Mouse (Mus musculus): ENCODE data around the gene Usp2.

Usp2 gene

DNA sequence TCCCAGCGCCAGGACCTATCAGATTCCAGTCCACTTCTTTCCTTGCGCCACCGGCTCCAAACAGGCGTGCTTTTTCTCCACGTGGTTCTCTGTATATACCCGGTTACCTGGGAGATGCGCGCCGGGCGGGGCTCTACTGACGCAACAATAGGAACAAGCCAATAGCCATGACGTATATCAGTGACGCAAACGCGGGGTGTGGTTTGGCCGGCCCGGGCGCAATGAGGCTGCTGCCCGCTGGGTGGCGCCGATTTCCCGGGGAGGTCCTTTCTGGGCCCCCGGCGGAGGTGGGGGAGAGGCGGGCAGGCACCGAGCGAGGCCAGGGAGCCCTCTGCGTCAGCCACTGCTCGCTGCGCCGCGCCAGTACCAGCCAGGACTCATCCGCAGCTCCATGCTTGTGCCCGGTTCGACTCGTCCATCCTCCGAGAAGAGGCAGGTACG lies at the start of gene Usp2:
TSS of gene Usp2 (plus strand) at position 237 of the 441 bp plus-strand sequence.
- DNase-seq (ENCODE audit: low spot score), result peak; percentile 98

DNA sequence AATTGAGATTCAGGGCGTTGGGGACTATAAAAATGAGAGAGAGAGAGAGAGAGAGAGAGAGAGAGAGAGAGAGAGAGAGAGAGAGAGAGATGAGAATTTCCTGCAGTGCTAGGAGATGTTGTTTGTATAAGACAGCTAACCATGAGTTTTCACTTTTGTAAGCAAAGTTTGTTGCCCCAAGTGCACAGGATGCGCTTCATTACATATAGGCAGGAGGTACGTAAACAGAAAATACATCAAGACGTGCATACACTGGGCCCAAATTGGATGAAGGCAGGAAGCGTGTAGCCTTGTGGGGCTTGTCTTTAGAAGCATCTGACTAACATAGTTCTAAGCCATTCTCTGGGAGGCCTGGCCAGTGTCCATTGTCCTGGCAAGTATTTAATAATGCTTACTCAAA lies 49.0 kb upstream of the Usp2 start:
- no peak for DNase-seq (ENCODE audit: low spot score)

DNA sequence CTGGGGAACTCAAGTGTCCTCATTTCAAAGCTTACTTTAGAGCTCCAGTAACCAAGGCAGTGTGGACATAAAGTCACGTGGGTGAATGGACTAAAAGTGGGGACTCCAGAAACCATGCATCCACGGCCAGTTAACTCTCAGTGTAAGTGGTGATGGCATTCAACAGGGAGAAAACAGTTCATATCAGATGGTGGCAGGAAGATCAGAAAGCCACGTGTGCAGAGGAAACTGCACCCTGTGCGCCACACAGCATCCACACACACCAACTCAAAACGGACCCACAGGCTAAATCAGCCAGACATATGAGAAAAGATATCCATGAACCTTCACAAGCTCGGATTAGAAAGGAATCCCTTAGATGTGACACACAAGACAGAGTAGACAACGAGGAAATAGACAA lies 46.8 kb upstream of the Usp2 start:
- DNase-seq (ENCODE audit: low spot score), result no peak

DNA sequence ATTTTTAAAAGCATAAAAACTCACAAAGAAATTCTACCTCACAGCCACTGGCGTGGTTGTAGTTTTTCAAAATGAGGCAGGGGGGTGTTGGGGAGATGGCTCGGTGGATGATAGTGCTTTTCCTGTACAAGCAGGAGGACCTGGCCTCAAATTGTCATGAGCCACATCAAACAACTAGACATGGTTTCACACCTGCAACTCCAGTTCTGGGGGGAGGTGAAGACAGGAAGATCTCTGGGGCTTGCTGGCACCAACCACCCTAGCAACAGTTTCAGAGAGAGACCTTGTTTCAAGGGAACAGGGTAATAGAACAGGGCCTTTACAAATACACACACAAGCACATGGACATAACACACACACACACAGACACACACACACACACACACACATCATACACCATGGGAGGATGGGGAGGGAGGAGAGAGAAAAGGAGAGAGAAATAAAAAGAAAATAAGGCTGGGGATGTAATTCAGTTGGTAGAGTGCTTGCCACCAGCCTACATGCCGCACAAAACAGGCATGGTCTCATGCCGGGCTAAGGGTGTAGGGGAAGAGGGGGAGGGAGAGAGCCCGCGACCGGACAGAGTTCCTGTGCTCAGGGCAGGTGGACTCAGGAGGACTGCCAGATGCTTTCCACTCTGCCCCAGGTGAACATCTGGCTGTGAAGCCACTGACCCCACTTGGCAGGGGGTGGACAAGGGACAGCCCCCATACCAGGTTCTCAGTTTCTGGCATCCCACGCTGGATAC lies 44.5 kb upstream of the Usp2 start:
- DNase-seq (ENCODE audit: low spot score), result no peak

DNA sequence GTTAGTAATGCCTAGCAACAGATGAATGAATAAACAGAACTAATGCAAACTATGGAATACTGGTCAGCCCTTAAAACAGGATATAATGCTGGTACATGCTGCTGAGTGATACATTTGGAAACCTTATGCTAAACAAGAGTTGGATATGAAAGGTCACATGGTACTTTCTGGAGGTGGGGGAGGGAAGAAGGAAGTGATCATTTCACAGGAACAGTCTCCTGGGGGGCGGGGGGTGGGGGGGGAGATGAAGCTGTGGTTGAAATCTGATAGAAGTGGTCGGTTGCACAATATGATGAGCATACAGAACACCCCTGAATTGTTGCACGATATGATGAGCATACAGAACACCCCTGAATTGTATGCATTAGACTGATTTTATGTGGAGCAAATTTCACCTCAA lies 42.7 kb upstream of the Usp2 start:
- no peak for DNase-seq (ENCODE audit: low spot score)

DNA sequence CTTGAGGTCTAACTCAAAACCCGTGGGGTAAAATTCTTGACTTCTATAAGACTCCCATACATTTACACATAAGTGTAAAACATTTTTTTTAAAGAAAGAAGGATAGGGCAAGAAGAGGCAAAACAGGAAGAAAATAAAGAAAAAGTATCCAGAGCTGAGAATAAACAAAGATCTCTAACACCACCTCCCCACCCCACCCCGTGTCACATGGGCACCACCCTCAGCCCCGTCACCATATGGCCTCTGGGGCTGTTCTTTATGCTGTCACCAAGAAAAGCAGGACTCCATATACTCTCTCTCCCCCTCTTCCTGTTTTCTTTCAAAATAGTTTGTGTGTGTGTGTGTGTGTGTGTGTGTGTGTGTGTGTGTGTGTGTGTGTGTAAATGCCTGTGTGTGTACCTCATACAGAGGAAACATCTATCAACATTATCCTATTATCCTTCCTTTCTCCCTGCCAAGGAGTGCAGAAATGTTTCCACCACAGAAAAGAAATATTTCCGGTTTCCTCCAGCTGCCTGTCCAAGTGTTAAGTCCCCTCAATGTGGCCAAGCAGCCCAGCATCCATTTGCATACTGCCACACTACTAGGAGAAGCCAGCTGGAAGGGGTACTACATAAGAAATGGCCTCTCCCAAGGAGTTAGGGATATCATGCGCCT lies 37.1 kb upstream of the Usp2 start:
- DNase-seq (ENCODE audit: low spot score), result no peak

DNA sequence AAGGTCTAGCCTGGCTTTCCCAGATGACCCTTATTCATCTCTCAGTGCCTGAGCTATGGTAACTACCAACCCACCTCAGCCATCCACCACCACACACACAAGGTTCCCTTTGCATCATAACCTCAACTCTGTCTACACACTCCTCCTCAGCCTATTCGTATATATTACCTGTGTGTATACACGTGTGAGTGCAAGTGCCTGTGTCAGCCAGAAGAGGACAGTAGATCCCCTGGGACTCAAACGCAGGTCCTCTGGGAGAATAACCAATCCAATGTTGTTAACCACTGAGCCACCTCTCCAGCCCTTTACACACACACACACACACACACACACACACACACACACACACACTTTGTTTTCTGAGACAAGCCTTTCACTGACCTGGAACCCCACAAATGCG lies 36.2 kb upstream of the Usp2 start:
- DNase-seq (ENCODE audit: low spot score), result no peak

DNA sequence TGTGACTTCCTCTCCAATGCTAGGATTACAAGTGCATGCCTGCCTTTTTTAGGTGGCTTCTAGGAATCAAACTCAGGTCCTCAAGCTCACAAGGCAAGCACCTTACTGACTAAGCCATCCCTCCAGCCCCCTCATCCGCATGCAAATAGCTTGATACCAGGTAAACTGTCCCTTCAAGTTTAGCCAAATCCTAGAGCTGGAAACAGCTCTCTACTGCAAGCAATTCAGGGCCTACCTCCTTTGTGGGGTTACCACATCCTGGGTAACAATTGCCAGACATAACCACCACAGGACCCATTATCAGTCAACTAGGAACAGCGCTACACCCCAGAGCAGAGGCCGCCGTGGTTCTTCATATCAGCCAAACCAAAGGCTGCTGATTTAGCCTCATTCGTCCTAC lies 35.7 kb upstream of the Usp2 start:
- no peak for DNase-seq (ENCODE audit: low spot score)

DNA sequence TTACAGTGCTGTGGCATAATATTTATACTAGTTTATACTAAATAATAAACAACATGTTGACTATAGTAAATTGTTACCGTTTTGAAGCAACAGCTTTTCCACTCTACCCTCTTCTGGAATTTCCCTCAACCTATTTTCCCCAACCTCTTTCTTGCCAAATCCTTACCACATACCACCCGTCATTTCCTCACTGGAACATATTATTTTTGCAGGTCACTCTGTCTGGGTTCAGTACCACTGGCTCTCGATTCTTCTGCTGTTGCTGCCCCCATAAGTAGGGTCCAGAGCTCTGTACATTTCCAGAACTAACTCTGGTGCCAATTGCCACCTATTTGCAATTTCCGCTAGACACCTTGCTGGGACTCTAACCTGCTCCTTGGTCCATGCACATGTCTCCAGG lies 34.9 kb upstream of the Usp2 start:
- DNase-seq (ENCODE audit: low spot score), result no peak

DNA sequence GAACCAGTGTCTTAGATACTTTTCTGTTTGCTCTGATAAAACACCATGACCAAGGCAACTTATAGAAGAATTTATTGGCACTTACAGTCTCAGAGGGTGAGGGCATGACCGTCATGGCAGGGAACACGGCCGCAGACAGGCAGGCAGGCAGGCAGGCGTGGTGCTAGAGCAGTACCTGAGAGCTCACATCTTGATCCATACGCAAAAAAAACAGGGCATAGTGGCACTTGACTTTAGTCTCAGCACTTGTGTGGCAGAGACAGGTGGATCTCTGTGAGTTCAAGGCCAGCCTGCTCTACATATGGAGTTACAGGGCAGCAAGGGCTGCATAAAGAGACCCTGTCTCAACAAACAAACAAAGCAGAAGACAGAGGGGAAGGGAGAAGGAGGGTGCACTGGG lies 33.5 kb upstream of the Usp2 start:
- DNase-seq (ENCODE audit: low spot score), result no peak

DNA sequence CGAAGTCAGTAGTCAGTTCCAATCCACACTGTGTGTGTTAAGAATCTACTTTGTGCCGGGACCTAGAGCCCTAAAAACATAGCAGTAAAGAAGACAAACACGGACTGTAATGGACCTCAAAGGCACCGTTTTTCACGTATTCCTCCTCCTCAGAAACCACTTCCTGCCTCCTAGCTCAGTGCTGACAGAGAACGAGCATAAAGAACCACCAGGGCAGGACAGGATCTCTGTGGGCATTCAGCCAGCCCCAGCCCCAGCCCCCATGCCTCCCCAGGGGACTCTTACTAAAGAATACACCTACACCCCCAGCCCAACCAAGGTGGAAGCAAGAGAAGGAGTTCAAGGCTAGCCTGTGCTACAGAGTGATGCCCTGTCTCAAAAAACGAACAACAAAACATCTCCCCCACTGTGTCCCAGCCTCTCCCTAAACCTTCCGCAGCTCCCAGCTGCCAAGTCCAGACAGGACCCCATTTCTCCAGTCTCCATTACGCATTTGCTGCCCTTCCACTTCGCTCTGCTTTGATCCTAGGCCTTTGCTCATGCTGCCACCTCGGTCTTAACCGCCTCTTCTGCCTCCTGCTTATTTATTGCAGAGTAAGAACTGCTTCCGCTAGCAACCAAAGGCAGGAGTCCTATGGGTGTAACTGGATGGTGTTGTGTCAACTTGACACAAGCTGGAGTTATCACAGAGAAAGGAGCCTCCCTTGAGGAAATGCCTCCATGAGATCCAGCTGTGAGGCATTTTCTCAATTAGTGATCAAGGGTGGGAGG lies 32.7 kb upstream of the Usp2 start:
- no peak for DNase-seq (ENCODE audit: low spot score)

DNA sequence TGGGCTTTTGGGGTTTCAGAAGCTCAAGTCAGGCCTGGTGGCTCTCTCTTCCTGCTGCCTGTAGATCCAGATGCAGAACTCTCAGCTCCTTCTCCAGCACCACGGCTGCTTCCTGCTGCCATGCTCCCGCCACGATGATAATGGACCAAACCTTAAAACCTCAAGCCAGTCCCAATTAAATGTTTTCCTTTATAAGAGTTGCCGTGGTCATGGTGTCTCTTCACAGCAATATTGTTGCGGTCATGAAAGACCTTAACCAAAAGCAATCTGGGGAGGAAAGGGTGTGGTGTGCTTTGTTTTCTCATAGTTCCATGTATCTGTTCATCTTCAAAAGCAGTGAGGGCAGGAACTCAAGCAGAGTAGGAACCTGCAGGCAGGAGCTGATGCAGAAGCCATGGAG lies 29.7 kb upstream of the Usp2 start:
- DNase-seq (ENCODE audit: low spot score), result no peak

DNA sequence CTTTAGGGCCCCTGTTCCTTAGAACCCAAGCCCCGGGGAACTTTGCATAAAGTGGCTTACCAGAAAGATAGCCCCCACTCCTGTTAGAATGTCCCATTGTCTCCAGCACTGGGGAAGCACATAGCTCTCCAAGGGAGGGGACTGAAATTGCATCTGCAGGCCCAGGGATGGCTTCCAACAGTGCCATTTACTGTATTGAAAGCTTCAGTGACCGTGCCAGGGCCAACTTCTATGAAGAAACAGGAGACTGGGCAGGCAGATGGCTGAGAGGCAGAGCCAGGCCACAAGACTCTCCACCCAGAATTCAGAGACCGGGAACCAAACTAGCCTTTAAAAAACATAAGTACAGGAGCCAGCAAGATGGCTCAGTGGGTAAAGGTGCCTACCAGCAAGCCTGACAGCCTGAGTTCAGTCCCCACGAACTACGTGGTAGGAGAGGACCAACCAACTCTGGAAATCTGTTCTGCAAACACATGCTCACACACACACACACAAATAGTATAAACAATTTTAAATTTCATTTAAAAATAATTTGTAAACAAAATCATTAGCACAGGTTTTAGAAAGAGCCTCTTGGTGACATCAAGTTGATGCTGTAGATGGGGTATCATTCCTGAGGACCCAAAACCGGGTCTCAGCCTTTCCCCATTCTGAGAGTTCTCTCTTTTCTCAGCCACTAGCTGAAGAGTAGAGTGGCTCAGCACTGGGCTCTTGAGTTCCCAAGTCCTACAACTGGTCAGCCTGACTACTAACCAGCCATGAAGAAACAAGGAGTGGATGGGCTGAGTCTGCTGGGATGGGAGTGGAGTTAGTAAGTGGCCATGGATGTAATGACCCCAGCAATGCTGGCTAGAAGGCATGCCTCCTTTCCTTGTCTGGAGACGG lies 25.1 kb upstream of the Usp2 start:
- DNase-seq (ENCODE audit: low spot score), result no peak

DNA sequence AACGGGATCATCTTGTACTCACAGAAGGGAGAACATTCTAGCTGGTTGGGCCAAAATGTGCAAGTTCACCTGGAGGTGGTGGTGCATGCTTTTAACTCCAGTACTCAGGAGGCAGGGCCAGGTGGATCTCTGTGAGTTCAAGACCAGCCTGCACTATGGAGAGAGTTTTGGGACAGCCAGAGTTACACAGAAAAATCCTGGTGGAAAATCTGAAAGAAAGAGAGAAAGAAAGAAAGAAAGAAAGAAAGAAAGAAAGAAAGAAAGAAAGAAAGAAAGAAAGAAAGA lies 24.5 kb upstream of the Usp2 start:
- no peak for DNase-seq (ENCODE audit: low spot score)

DNA sequence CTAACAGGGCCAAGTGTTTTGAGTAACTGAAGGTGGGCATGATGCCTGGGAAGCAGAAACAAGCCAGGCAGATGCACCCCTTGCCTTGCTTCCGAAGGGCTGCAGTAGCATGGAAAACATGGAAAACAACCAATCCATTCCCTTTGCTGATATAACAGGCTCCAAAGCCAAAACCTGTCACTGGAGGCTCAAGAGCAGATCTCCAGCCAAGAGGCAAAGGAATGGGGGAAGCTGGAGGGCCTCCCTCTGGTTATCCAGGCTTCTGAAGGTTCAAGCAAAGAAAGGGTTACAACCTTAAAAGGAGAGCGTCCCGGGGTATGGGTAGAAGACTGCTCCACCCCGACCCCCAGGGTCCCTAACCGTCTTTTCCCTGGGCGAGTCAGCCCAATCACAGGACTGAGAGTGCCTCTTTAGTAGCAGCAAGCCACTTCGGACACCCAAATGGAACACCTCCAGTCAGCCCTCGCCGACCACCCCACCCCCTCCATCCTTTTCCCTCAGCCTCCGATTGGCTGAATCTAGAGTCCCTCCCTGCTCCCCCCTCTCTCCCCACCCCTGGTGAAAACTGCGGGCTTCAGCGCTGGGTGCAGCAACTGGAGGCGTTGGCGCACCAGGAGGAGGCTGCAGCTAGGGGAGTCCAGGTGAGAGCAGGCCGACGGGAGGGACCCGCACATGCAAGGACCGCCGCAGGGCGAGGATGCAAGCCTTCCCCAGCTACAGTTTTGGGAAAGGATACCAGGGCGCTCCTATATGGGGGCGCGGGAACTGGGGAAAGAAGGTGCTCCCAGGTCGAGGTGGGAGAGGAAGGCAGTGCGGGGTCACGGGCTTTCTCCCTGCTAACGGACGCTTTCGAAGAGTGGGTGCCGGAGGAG lies 23.7 kb upstream of the Usp2 start, which contains the start of gene Thy1:
TSS of gene Thy1 (plus strand) at position 549 of the 872 bp plus-strand sequence.
- DNase-seq (ENCODE audit: low spot score), result no peak

DNA sequence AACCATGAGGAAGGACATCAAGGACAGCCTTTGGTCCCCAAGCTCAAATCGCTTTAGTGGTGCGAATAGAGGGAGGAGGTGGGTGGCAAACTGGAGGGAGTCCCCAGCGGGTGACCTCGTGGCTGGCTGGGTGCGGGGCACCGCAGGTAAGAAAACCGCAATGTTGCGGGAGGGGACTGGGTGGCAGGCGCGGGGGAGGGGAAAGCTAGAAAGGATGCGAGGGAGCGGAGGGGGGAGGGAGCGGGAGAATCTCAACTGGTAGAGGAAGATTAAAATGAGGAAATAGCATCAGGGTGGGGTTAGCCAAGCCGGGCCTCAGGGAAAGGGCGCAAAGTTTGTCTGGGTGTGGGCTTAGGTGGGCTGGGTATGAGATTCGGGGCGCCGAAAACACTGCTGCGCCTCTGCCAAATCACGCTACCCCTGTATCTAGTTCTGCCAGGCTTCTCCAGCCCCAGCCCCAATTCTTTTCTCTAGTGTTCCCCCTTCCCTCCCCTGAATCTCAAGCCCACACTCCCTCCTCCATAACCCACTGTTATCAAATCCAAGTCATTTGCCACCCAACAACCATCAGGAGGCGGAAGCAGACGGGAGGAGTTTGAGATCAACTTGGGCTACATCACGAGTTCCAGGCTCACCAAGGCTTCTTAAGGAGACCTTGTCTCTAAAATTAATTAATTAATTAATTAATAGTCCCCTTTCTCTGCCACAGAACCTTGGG lies 23.0 kb upstream of the Usp2 start:
- no peak for DNase-seq (ENCODE audit: low spot score)

DNA sequence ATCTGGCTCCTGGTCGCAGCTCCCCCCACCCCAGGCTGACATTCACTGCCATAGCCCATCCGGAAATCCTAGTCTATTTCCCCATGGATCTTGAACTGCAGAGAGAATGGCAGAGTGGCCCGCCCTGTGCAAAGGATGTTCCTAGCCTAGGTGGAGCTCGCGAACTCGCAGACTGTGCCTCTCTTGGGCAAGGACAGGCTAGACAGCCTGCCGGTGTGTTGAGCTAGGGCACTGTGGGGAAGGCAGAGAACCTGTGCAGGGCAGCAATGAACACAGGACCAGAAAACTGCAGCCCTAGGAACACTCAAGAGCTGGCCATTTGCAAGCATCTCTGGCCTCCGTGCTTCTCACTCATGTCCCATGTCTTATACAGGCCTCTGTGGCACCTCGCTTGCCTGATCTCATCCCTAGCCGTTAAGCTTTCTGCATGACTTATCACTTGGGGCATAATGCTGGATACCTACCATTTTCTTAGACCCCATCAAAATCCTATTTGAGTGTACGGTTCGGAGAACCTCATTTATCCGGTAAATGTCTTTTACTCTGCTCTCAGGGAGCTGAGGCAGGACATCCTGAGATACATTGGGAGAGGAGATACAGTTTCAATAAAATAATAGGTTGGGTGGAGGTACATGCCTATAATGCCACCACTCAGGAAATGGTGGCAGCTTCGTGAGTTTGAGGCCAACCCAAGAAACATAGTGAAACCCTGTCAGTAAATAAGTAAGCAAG lies 22.2 kb upstream of the Usp2 start:
- DNase-seq (ENCODE audit: low spot score), result no peak

DNA sequence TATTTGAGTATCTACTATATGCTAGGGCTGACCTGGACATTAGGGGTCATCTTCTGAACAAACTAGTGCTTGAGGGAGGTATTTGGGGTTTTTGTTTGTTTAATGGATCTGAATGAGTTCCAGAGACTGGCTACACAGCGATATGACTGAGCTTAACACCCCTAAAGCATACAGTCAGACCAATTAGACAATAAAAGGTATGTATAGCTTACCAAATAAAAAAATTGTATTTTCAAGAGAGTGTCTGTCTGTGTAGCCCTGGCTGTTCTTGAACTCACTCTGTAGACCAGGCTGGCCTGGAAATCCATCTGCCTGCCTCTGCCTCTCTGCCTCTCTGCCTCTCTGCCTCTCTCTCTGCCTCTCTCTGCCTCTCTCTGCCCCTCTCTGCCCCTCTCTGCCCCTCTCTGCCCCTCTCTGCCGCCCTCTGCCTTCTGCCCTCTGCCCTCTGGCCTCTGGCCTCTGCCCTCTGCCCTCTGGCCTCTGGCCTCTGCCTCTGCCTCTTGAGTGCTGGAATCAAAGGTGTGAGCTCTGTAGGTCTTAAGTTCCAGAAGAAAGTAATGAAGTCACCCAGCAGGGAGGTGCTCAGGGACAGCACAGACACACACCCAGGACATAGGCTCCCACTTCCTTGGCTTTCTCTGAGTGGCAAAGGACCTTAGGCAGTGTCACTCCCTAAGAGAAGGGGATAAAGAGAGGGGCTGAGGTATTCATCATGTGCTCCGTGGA lies 21.5 kb upstream of the Usp2 start:
- no peak for DNase-seq (ENCODE audit: low spot score)

DNA sequence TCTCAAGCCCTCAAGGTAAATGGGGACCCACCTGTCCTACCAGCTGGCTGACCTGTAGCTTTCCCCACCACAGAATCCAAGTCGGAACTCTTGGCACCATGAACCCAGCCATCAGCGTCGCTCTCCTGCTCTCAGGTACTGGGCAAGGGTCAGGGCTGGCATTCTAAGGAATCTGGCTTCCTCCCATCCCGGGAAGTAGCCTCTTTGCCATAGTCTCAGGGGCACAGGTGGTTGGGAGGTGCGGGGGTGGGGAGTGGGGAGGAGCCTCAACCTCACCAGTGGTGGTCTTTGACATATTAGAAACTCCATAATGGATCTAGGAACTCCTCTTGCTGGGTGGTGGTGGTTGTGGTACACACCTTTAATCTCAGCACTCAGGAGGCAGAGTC lies 20.9 kb upstream of the Usp2 start:
- no peak for DNase-seq (ENCODE audit: low spot score)
